Mouse (Mus musculus): ENCODE results near the gene Dld. TPM values are rescaled to one million over a fixed set of nuclear protein-coding genes. Genes with fewer than 3 reads are reported as not detected.

Dld gene
- polyA plus RNA-seq, 1 experiment from 2014 or later, result 214 TPM

GRCm38 (mm10) chr12:31294996-31295395, 56.3 kb downstream of the Dld start:
- ATAC-seq (ENCODE audit: insufficient number of reproducible peaks, insufficient read depth, low FRiP score, low read depth), result no peak
- peak overlapping the region; percentile 22; the same call in 1 of the 2 replicates for H3K9ac ChIP-seq (ENCODE audit: low read length)
- WGBS, result 61% methylated on average over 11 of the region's 11 CpGs

GRCm38 (mm10) chr12:31294526-31294925, 56.7 kb downstream of the Dld start:
- 53% methylated on average over 10 of the region's 10 CpGs for whole genome bisulfite sequencing

More at GRCm38 (mm10) chr12:31294996-31295395, 56.3 kb downstream of the Dld start:
- Histone ChIP-seq H3K27ac (replicated peaks in 1 of 2; ENCODE audit: control insufficient read depth in 1 of 2, insufficient read depth in 1 of 2, low read depth in 2 of 2, low read length in 2 of 2) (peak overlapping the region; percentile 39 to 84), H3K36me3 (ENCODE audit: control insufficient read depth, insufficient read depth, low read length) (peaks cover 88% of the 10 kb centered on the region), H3K27me3 (ENCODE audit: control insufficient read depth, insufficient read depth, low read length) (no peaks in the 10 kb centered on the region), H3K9me3 (ENCODE audit: control insufficient read depth, low read length) (no peaks in the 10 kb centered on the region), H3K4me2 (ENCODE audit: low read length) (no peak overlapping the region), H3K4me1 (ENCODE audit: control insufficient read depth in 2 of 2, insufficient read depth in 2 of 2, low read length in 2 of 2) (peaks cover 39 to 57% of the 10 kb centered on the region in 2 experiments), H3K4me3 (ENCODE audit: control insufficient read depth in 1 of 2, insufficient read depth in 1 of 2, low read depth in 1 of 2, low read length in 2 of 2) (no peak overlapping the region)

GRCm38 (mm10) chr12:31293361-31294142, 57.7 kb downstream of the Dld start:
- Histone ChIP-seq H3K27me3 (ENCODE audit: control insufficient read depth, insufficient read depth, low read length) (no peaks in the 10 kb centered on the region), H3K27ac (replicated peaks in 1 of 2; ENCODE audit: control insufficient read depth in 1 of 2, insufficient read depth in 1 of 2, low read depth in 2 of 2, low read length in 2 of 2) (peak overlapping the region; percentile 81 to 84), H3K4me3 (ENCODE audit: control insufficient read depth in 1 of 2, insufficient read depth in 1 of 2, low read depth in 1 of 2, low read length in 2 of 2) (no peak overlapping the region), H3K4me2 (ENCODE audit: low read length) (peak overlapping the region; percentile 17; the same call in 1 of the 2 replicates), H3K9ac (ENCODE audit: low read length) (peak overlapping the region; percentile 32; the same call in 1 of the 2 replicates), H3K36me3 (ENCODE audit: control insufficient read depth, insufficient read depth, low read length) (peaks cover 87% of the 10 kb centered on the region), H3K9me3 (ENCODE audit: control insufficient read depth, low read length) (no peaks in the 10 kb centered on the region), H3K4me1 (ENCODE audit: control insufficient read depth in 2 of 2, insufficient read depth in 2 of 2, low read length in 2 of 2) (peaks cover 32 to 47% of the 10 kb centered on the region in 2 experiments)
- 23% methylated on average over 15 of the region's 15 CpGs for WGBS
- ATAC-seq (ENCODE audit: insufficient number of reproducible peaks, insufficient read depth, low FRiP score, low read depth), result peak; percentile 51; the same call in 1 of the 2 replicates

More at GRCm38 (mm10) chr12:31294526-31294925, 56.7 kb downstream of the Dld start:
- Histone ChIP-seq H3K4me2 (ENCODE audit: low read length) (no peak overlapping the region), H3K9ac (ENCODE audit: low read length) (peak overlapping the region; percentile 22; the same call in 1 of the 2 replicates), H3K4me1 (ENCODE audit: control insufficient read depth in 2 of 2, insufficient read depth in 2 of 2, low read length in 2 of 2) (peaks cover 34 to 52% of the 10 kb centered on the region in 2 experiments), H3K27me3 (ENCODE audit: control insufficient read depth, insufficient read depth, low read length) (no peaks in the 10 kb centered on the region), H3K36me3 (ENCODE audit: control insufficient read depth, insufficient read depth, low read length) (peaks cover 87% of the 10 kb centered on the region), H3K9me3 (ENCODE audit: control insufficient read depth, low read length) (no peaks in the 10 kb centered on the region), H3K27ac (replicated peaks in 1 of 2; ENCODE audit: control insufficient read depth in 1 of 2, insufficient read depth in 1 of 2, low read depth in 2 of 2, low read length in 2 of 2) (peak overlapping the region; percentile 56 to 84; a peak in 3 of 4 replicates), H3K4me3 (ENCODE audit: control insufficient read depth in 1 of 2, insufficient read depth in 1 of 2, low read depth in 1 of 2, low read length in 2 of 2) (no peak overlapping the region)
- ATAC-seq (ENCODE audit: insufficient number of reproducible peaks, insufficient read depth, low FRiP score, low read depth), result no peak

- peaks cover 30 to 44% of the 10 kb centered on the region in 2 experiments for H3K4me1 ChIP-seq (ENCODE audit: control insufficient read depth in 2 of 2, insufficient read depth in 2 of 2, low read length in 2 of 2)
- no peak overlapping the region for H3K4me3 ChIP-seq (ENCODE audit: control insufficient read depth in 1 of 2, insufficient read depth in 1 of 2, low read depth in 1 of 2, low read length in 2 of 2)
- no peak overlapping the region for H3K27ac ChIP-seq (replicated peaks in 1 of 2; ENCODE audit: control insufficient read depth in 1 of 2, insufficient read depth in 1 of 2, low read depth in 2 of 2, low read length in 2 of 2)
- no peak for ATAC-seq (ENCODE audit: insufficient number of reproducible peaks, insufficient read depth, low FRiP score, low read depth)
- 85% methylated on average over 3 of the region's 3 CpGs for WGBS
- no peak overlapping the region for H3K9ac ChIP-seq (ENCODE audit: low read length)
- no peaks in the 10 kb centered on the region for H3K9me3 ChIP-seq (ENCODE audit: control insufficient read depth, low read length)
- H3K4me2 ChIP-seq (ENCODE audit: low read length), result no peak overlapping the region
- H3K36me3 ChIP-seq (ENCODE audit: control insufficient read depth, insufficient read depth, low read length), result peaks cover 88% of the 10 kb centered on the region
- no peaks in the 10 kb centered on the region for H3K27me3 ChIP-seq (ENCODE audit: control insufficient read depth, insufficient read depth, low read length)
Observed at GRCm38 (mm10) chr12:31290951-31291350, 60.3 kb downstream of the Dld start.

- peaks cover 90% of the 10 kb centered on the region for H3K36me3 ChIP-seq (ENCODE audit: control insufficient read depth, insufficient read depth, low read length)
- H3K27me3 ChIP-seq (ENCODE audit: control insufficient read depth, insufficient read depth, low read length), result no peaks in the 10 kb centered on the region
- H3K4me3 ChIP-seq (ENCODE audit: control insufficient read depth in 1 of 2, insufficient read depth in 1 of 2, low read depth in 1 of 2, low read length in 2 of 2), result no peak overlapping the region
- 94% methylated on average over 10 of the region's 10 CpGs for WGBS
- peaks cover 15 to 26% of the 10 kb centered on the region in 2 experiments for H3K4me1 ChIP-seq (ENCODE audit: control insufficient read depth in 2 of 2, insufficient read depth in 2 of 2, low read length in 2 of 2)
- H3K9me3 ChIP-seq (ENCODE audit: control insufficient read depth, low read length), result no peaks in the 10 kb centered on the region
- H3K9ac ChIP-seq (ENCODE audit: low read length), result no peak overlapping the region
- no peak overlapping the region for H3K4me2 ChIP-seq (ENCODE audit: low read length)
- no peak for ATAC-seq (ENCODE audit: insufficient number of reproducible peaks, insufficient read depth, low FRiP score, low read depth)
- no peak overlapping the region for H3K27ac ChIP-seq (replicated peaks in 1 of 2; ENCODE audit: control insufficient read depth in 1 of 2, insufficient read depth in 1 of 2, low read depth in 2 of 2, low read length in 2 of 2)
Observed at GRCm38 (mm10) chr12:31289046-31289445, 62.2 kb downstream of the Dld start.

- ATAC-seq (ENCODE audit: insufficient number of reproducible peaks, insufficient read depth, low FRiP score, low read depth), result no peak
- Histone ChIP-seq H3K9ac (ENCODE audit: low read length) (no peak overlapping the region), H3K4me2 (ENCODE audit: low read length) (no peak overlapping the region), H3K27ac (replicated peaks in 1 of 2; ENCODE audit: control insufficient read depth in 1 of 2, insufficient read depth in 1 of 2, low read depth in 2 of 2, low read length in 2 of 2) (no peak overlapping the region), H3K4me3 (ENCODE audit: control insufficient read depth in 1 of 2, insufficient read depth in 1 of 2, low read depth in 1 of 2, low read length in 2 of 2) (no peak overlapping the region), H3K27me3 (ENCODE audit: control insufficient read depth, insufficient read depth, low read length) (no peaks in the 10 kb centered on the region), H3K9me3 (ENCODE audit: control insufficient read depth, low read length) (no peaks in the 10 kb centered on the region), H3K36me3 (ENCODE audit: control insufficient read depth, insufficient read depth, low read length) (peaks cover 99% of the 10 kb centered on the region), H3K4me1 (ENCODE audit: control insufficient read depth in 2 of 2, insufficient read depth in 2 of 2, low read length in 2 of 2) (peaks cover 13 to 30% of the 10 kb centered on the region in 2 experiments)
- 56% methylated on average over 4 of the region's 4 CpGs for WGBS
Observed at GRCm38 (mm10) chr12:31283617-31284136, 67.6 kb downstream of the Dld start.

GRCm38 (mm10) chr12:31283131-31283530, 68.1 kb downstream of the Dld start:
- Histone ChIP-seq H3K27ac (replicated peaks in 1 of 2; ENCODE audit: control insufficient read depth in 1 of 2, insufficient read depth in 1 of 2, low read depth in 2 of 2, low read length in 2 of 2) (no peak overlapping the region), H3K4me1 (ENCODE audit: control insufficient read depth in 2 of 2, insufficient read depth in 2 of 2, low read length in 2 of 2) (peaks cover 16 to 33% of the 10 kb centered on the region in 2 experiments), H3K9ac (ENCODE audit: low read length) (no peak overlapping the region), H3K27me3 (ENCODE audit: control insufficient read depth, insufficient read depth, low read length) (no peaks in the 10 kb centered on the region), H3K36me3 (ENCODE audit: control insufficient read depth, insufficient read depth, low read length) (peaks cover 99% of the 10 kb centered on the region), H3K4me2 (ENCODE audit: low read length) (no peak overlapping the region), H3K9me3 (ENCODE audit: control insufficient read depth, low read length) (no peaks in the 10 kb centered on the region), H3K4me3 (ENCODE audit: control insufficient read depth in 1 of 2, insufficient read depth in 1 of 2, low read depth in 1 of 2, low read length in 2 of 2) (no peak overlapping the region)
- WGBS, result 93% methylated on average over 4 of the region's 4 CpGs
- no peak for ATAC-seq (ENCODE audit: insufficient number of reproducible peaks, insufficient read depth, low FRiP score, low read depth)

All from heart, embryonic 14.5 days (tissue).